Mouse (Mus musculus): ENCODE measurements around the gene Fau. TPM values are rescaled to one million over a fixed set of nuclear protein-coding genes. Genes with fewer than 3 reads are reported as not detected.
A peak's percentile ranks its signal among the peaks of the same experiment; 100 is the strongest.

Fau gene
- polyA plus RNA-seq, 1 experiment = 882 TPM

GRCm38 (mm10) chr19:6066571-6066970 lies 8.9 kb downstream of the Fau start:
- peaks cover 18% of the 10 kb centered on the region for H3K4me1 ChIP-seq (ENCODE audit: control insufficient read depth, insufficient read depth, low read length)
- H3K4me3 ChIP-seq (ENCODE audit: insufficient read depth, low read depth, low read length) = 0 out of 2 replicates have a peak overlapping the region, but pooled peaks have one; percentile 37
- H3K27me3 ChIP-seq (replicated peaks; ENCODE audit: control insufficient read depth, insufficient read depth, low read length) = no peaks in the 10 kb centered on the region
- TF ChIP-seq CTCF (conservative IDR thresholded peaks at IDR 0.05; ENCODE audit: insufficient read depth, insufficient read length, low read depth, low read length) (no peak), POLR2A (IDR thresholded peaks at IDR 0.05; ENCODE audit: low read depth, low read length) (no peak)
- H3K27ac ChIP-seq (ENCODE audit: insufficient read depth, low read depth, low read length) = no peak overlapping the region
- DNase-seq = no peak
- H3K36me3 ChIP-seq (ENCODE audit: control insufficient read depth, insufficient read depth, low read length) = no peaks in the 10 kb centered on the region; the same call in 1 of the 2 replicates
- WGBS = 38% methylated on average over 5 of the region's 5 CpGs

GRCm38 (mm10) chr19:6067011-6067723 lies 9.5 kb downstream of the Fau start:
- peaks cover 16% of the 10 kb centered on the region for H3K4me1 ChIP-seq (ENCODE audit: control insufficient read depth, insufficient read depth, low read length)
- no peak overlapping the region for H3K27ac ChIP-seq (ENCODE audit: insufficient read depth, low read depth, low read length)
- no peaks in the 10 kb centered on the region; the same call in 1 of the 2 replicates for H3K36me3 ChIP-seq (ENCODE audit: control insufficient read depth, insufficient read depth, low read length)
- peak overlapping the region; percentile 37 for H3K4me3 ChIP-seq (ENCODE audit: insufficient read depth, low read depth, low read length)
- WGBS = under 1% methylated on average over 30 of the region's 30 CpGs
- TF ChIP-seq POLR2A (IDR thresholded peaks at IDR 0.05; ENCODE audit: low read depth, low read length) (no peak), CTCF (conservative IDR thresholded peaks at IDR 0.05; ENCODE audit: insufficient read depth, insufficient read length, low read depth, low read length) (peak; percentile 90)
- no peaks in the 10 kb centered on the region for H3K27me3 ChIP-seq (replicated peaks; ENCODE audit: control insufficient read depth, insufficient read depth, low read length)
- peak; percentile 84 for DNase-seq

- peaks cover 9% of the 10 kb centered on the region for H3K4me1 ChIP-seq (ENCODE audit: control insufficient read depth, insufficient read depth, low read length)
- H3K27me3 ChIP-seq (replicated peaks; ENCODE audit: control insufficient read depth, insufficient read depth, low read length) = no peaks in the 10 kb centered on the region
- no peaks in the 10 kb centered on the region; the same call in 1 of the 2 replicates for H3K36me3 ChIP-seq (ENCODE audit: control insufficient read depth, insufficient read depth, low read length)
- no peak within 1 kb of the TSS for H3K27ac ChIP-seq (ENCODE audit: insufficient read depth, low read depth, low read length)
- peak; percentile 96 for DNase-seq
- H3K4me3 ChIP-seq (ENCODE audit: insufficient read depth, low read depth, low read length) = peak within 1 kb of the TSS; percentile 37
- TF ChIP-seq CTCF (conservative IDR thresholded peaks at IDR 0.05; ENCODE audit: insufficient read depth, insufficient read length, low read depth, low read length) (no peak), POLR2A (IDR thresholded peaks at IDR 0.05; ENCODE audit: low read depth, low read length) (peak; percentile 5)
- 9% methylated on average over 33 of the region's 33 CpGs for WGBS
Observed at GRCm38 (mm10) chr19:6067724-6068415, 10.2 kb downstream of the Fau start, which contains the start of gene Tm7sf2. Tm7sf2 (minus strand) TSS chr19:6068373.

GRCm38 (mm10) chr19:6068951-6069350 lies 11.3 kb downstream of the Fau start:
- 78% methylated on average over 4 of the region's 4 CpGs for WGBS

GRCm38 (mm10) chr19:6069851-6070250 lies 12.2 kb downstream of the Fau start:
- DNase-seq = no peak
- Histone ChIP-seq H3K27ac (ENCODE audit: insufficient read depth, low read depth, low read length) (no peak overlapping the region), H3K4me1 (ENCODE audit: control insufficient read depth, insufficient read depth, low read length) (peaks cover 8% of the 10 kb centered on the region; the same call in 1 of the 2 replicates), H3K4me3 (ENCODE audit: insufficient read depth, low read depth, low read length) (no peak overlapping the region), H3K36me3 (ENCODE audit: control insufficient read depth, insufficient read depth, low read length) (no peaks in the 10 kb centered on the region; the same call in 1 of the 2 replicates), H3K27me3 (replicated peaks; ENCODE audit: control insufficient read depth, insufficient read depth, low read length) (no peaks in the 10 kb centered on the region)
- WGBS = 91% methylated on average over 10 of the region's 10 CpGs
- TF ChIP-seq CTCF (conservative IDR thresholded peaks at IDR 0.05; ENCODE audit: insufficient read depth, insufficient read length, low read depth, low read length) (no peak), POLR2A (IDR thresholded peaks at IDR 0.05; ENCODE audit: low read depth, low read length) (no peak)

More at GRCm38 (mm10) chr19:6068951-6069350, 11.3 kb downstream of the Fau start:
- H3K4me1 ChIP-seq (ENCODE audit: control insufficient read depth, insufficient read depth, low read length) = peaks cover 8% of the 10 kb centered on the region; the same call in 1 of the 2 replicates
- no peak for TF ChIP-seq POLR2A (IDR thresholded peaks at IDR 0.05; ENCODE audit: low read depth, low read length)
- TF ChIP-seq CTCF (conservative IDR thresholded peaks at IDR 0.05; ENCODE audit: insufficient read depth, insufficient read length, low read depth, low read length) = no peak
- no peaks in the 10 kb centered on the region; the same call in 1 of the 2 replicates for H3K36me3 ChIP-seq (ENCODE audit: control insufficient read depth, insufficient read depth, low read length)
- no peak for DNase-seq
- H3K27ac ChIP-seq (ENCODE audit: insufficient read depth, low read depth, low read length) = no peak overlapping the region
- H3K27me3 ChIP-seq (replicated peaks; ENCODE audit: control insufficient read depth, insufficient read depth, low read length) = no peaks in the 10 kb centered on the region
- H3K4me3 ChIP-seq (ENCODE audit: insufficient read depth, low read depth, low read length) = no peak overlapping the region

- Histone ChIP-seq H3K27me3 (replicated peaks; ENCODE audit: control insufficient read depth, insufficient read depth, low read length) (no peaks in the 10 kb centered on the region), H3K27ac (ENCODE audit: insufficient read depth, low read depth, low read length) (no peak overlapping the region), H3K4me3 (ENCODE audit: insufficient read depth, low read depth, low read length) (no peak overlapping the region), H3K36me3 (ENCODE audit: control insufficient read depth, insufficient read depth, low read length) (no peaks in the 10 kb centered on the region; the same call in 1 of the 2 replicates), H3K4me1 (ENCODE audit: control insufficient read depth, insufficient read depth, low read length) (peaks cover 8% of the 10 kb centered on the region; the same call in 1 of the 2 replicates)
- 93% methylated on average over 31 of the region's 31 CpGs for WGBS
- no peak for TF ChIP-seq POLR2A (IDR thresholded peaks at IDR 0.05; ENCODE audit: low read depth, low read length)
- no peak for TF ChIP-seq CTCF (conservative IDR thresholded peaks at IDR 0.05; ENCODE audit: insufficient read depth, insufficient read length, low read depth, low read length)
- DNase-seq = no peak
Observed at GRCm38 (mm10) chr19:6070571-6071250, 13.1 kb downstream of the Fau start.

All from kidney, adult 2 months (tissue).